Mouse (Mus musculus) adrenal gland (tissue): ENCODE results near the gene Pwwp2b.

Experiments
- intact Hi-C: fragments of 180-260 bp; cut with DNase I; formaldehyde crosslinking; loops from one replicate; pipeline ENCODE4 v1.15.1; 2025

Gene Pwwp2b

DNA sequence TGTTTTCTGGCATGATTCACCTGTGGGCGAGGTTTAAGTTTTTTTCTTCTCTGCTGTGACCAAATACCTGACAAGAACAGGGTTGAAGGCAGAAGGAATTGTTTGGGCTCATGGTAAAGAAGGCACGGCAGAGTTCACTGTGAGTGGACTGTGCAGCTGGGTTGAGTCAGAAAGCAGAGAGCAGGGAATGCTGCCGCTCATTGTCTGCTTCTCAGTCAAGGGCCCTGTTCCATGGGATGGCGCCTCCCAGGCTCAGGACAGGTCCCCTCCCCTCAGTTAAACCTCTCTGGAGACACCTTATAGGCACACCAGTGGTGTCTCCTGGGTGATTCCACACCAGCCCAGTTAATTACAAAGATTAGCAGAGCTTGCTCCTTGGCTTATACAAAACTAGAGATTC lies 25.9 kb upstream of the Pwwp2b start:
- intact Hi-C loops, result no loop called here

DNA sequence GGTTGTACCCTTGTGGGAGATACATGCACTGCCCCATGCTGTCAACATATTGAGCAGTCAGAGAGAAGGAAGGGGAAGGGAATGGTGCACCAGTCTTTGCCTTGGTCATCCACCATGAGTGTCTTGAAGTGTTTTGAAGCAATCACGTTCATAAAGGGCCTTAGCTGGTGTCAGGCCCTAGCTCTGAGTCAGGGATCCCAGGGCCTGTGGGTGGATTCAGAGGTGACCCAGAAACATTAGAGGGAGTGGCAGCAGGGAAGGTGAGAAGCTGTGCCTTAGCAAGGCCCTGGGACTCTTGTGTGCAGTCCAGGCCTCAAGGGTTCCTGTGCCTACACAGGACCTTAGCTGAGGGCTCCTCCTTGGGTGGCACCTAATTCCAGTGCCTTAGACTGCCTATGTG lies 24.2 kb upstream of the Pwwp2b start:
- intact Hi-C loops, result no loop called here

DNA sequence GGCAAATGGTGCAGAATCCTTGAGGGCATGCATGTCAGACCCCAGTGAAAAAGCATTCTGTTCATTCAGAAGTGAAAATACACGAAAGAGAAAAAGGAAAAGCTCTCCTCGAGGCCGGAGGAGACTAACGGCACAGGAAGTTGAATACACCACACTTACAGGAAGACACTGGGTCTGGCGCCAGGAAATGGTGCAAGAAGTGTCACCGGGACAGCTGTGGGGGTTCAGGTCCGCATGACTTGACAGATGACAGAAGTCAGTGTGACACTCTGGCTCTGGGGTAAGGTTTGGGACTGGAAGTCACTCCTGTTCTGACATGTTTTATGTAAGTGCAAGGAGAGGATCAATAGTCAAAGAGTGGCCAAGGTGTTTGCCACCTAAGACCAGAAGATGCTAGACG lies 23.6 kb upstream of the Pwwp2b start:
- intact Hi-C loops, result no loop called here

DNA sequence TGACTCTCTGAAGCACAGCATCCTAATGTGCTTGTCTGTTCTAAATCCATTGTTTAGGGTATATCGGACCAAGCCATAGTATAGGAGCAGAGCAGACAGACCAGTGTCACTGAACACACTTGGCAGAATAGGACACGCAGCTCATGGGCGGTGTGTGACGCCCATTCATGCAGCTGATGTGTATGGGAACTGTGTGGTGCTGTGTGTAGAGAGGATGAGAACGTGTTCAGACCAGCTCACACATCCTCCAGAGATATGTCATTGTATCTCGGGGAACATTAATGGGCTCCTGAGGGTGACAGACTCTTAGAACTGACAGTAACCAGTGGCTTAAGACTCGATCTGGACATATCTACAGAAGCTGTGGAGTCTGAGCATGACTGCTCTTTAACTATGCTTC lies 21.9 kb upstream of the Pwwp2b start:
- intact Hi-C loops, result no loop called here

DNA sequence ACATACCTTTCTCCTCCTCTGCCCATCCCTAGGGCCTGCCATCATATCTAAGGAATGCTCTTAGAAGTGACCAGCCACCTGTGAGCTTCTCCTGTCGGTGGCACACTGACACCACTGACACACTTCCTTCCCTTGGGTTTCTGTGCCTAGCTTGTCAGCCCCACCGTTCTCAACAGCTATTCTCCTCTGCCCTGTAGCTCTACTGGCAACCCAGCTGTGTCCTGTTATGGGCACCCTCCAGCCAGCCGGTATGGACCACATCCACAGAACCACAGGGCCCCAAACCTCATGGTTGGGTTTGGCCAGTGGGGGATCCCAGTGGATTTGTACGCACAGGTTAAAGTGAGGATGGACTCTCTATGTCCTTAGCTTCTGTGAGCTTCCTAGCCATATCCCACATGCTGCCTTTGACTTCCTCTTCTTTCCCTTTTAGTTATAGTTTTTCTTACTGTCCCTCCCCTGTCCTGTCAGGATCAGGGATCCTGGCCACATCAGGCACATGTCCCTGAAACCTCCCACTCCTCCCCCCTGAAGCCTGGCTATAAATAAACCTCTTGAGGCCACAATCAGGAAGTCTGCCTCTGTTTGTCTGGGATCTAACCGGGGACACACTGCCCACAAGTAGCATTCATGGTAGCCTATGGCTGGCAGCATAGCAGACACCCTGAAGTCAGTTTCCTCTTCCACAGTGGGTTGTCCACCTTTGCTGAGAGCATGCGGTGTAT lies 19.7 kb upstream of the Pwwp2b start:
- intact Hi-C loops, result no loop called here

DNA sequence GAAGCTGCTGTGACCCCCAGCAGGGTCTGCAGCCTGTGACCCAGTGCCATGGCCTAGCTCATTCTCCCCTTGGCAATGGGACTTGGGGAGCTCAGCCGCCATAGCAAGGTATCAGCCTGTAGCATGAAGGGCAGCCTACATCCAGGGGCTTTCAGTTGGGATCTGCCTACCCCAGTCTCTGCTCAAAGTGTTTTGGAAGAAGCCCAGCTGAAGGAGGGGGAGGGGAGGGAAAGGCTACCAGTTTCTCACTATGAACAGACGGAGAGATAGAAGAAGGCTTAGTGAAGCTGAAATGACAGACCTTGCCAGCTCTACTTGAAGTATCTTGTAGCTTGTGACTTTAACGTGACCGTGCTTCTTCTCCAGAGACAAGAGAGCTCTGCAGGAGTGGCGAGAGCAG lies 18.4 kb upstream of the Pwwp2b start:
- intact Hi-C loops, result loop anchor here (5.0 kb wide), 1 partner anchor 242 kb away; no protein-coding TSS in a partner anchor

DNA sequence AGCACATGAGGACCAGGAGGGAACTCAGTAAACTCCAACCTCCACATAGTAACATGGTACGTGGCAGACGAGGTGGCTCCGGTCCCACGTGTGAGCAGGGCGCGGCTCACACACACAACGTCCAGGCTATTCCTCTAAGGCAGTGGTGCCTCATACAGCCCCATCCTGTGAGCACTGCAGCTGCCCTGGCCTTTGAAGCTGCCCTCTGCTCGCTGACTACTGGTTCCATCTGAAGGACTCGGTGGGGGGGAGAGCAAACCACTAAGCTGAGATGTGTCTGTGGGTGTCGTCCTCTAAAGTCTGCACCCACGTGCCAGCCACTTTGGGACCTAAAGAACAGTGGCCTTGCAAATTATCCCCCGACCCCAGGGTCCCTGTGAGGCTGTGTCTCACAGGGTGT lies 18.0 kb upstream of the Pwwp2b start:
- intact Hi-C loops, result loop anchor here (5.0 kb wide), 1 partner anchor 242 kb away; no protein-coding TSS in a partner anchor

DNA sequence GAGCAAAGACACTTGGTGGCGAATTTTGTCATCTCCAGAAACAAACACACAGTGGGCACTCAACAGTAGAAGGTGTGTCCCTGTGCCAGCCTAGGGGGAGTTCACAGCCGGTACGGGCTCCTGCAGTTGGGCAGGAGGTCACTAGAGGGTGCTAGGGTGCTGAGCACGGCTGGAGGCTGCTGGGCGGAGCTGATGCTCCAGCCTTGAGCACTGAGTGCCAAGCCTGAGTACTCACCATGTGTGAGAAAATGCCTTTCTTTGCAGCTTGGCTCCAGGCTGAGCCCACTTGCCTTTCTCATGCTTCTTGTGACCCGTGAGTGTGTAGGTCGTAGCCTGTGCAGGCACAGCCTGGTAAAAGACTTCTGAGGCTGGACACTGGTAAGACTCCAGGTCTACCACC lies 14.6 kb upstream of the Pwwp2b start:
- intact Hi-C loops, result loop anchor here (5.0 kb wide), 1 partner anchor 239 kb away; no protein-coding TSS in a partner anchor

DNA sequence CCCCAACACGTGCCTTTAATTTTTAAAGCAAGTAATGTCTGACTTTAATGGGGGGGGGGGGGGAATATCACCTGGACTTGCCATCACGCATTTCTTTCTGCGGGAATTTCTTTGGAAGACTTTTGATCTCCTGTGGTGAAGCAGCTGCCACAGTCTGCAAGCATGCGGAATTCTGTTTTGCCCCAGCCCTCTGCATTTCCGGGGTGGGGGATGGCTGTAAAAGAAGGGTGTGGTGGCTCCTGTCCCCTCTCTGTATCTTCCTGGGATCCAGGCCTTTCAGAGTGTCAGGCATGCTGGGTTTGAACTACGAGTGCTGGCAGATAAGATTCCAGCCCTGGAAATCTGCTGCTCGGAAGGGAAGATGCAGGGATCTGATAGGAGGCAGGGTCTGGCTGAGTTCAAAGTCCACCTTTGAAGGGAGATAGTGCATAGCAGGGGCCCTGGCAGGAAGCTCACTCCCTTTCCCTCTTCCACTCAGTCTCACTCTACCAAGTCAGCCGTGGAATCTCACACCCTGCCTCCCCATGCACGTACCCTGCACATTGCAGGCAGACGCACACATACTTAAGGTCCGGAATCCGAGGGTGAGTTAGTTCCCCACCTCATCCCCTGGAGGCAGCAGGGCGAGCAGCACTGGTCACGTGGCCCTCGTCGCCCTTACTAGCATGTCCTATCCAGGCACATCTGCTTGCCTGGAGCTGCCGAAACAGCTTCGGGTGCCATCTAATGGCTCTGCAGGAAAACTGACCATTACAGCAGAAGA lies 13.7 kb upstream of the Pwwp2b start:
- intact Hi-C loops, result loop anchor here (1.0 to 5.0 kb wide), 2 partner anchors 65 to 238 kb away; no protein-coding TSS in a partner anchor

DNA sequence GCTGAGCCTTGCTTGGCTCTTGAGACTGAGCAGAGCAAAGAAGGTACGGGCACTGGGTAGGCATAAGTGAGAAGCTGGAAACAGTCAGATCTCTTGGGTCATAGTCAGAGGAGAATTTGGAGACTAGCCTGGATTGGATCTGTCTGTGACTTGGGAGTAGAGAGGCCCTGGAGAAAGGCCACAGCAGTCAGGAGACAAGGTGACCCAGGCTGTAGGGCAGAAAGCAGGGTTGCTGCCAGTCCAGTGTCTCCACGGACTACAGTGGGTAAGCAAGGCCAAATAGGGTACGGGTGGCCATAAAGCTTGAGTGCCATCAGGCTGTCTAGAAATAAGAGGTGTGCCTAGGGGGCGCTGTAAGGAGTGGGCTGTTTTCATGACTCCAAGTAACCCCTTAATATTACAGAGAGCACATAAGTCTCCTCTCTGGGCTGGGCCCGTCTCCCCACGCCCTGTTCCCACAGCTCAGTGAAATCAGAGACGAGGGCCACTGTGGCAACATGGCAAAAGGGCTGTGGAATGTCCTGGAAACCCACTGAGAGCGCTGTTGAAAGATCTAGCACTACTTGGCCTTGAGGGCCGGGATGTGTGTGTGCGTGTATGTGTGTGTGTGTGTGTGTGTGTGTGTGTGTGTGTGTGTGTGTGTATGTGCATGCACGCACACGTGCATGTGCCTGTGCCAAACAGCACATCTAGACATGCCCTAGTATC lies 12.5 kb upstream of the Pwwp2b start:
- intact Hi-C loops, result loop anchor here (1.0 kb wide), 1 partner anchor 63 kb away; no protein-coding TSS in a partner anchor

DNA sequence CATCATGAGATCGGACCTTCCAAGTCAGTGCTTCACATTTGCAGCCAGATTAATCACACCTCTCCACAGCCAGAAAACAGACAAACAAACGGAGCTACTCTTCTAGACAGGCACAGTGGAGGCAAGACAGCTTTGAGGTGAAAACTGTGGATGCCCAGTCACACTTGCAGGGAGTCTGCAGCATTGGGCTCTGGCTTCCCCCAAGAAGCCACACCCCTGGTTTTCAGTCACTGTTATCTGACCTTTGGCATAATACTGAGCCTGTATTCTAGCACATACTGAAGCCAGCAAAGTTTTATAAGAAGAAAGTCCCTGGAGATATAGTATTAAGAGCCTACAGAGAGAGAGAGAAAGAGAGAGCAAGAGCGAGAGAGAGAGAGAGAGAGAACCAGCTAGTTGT lies 8.8 kb upstream of the Pwwp2b start:
- intact Hi-C loops, result no loop called here

DNA sequence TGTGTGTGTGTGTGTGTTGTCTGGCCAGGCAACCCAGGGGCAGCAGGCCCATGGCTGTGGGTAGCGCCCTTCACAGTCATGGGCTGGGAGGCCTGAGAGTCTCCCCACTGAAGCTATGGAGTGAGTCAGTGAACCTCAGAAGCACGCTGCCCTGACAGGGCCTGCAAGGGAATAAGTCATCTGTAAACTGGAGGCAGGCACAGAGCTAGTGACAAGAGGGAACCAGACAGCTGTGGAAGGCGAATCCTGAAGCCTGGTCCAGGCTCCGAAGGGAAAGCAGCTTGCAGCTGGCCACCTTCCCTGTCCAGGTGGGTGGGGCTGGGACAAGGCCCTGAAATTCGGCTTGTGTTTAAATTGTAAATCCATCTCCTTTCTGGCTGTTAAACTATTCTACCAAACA lies 2.2 kb upstream of the Pwwp2b start:
- intact Hi-C loops, result no loop called here

DNA sequence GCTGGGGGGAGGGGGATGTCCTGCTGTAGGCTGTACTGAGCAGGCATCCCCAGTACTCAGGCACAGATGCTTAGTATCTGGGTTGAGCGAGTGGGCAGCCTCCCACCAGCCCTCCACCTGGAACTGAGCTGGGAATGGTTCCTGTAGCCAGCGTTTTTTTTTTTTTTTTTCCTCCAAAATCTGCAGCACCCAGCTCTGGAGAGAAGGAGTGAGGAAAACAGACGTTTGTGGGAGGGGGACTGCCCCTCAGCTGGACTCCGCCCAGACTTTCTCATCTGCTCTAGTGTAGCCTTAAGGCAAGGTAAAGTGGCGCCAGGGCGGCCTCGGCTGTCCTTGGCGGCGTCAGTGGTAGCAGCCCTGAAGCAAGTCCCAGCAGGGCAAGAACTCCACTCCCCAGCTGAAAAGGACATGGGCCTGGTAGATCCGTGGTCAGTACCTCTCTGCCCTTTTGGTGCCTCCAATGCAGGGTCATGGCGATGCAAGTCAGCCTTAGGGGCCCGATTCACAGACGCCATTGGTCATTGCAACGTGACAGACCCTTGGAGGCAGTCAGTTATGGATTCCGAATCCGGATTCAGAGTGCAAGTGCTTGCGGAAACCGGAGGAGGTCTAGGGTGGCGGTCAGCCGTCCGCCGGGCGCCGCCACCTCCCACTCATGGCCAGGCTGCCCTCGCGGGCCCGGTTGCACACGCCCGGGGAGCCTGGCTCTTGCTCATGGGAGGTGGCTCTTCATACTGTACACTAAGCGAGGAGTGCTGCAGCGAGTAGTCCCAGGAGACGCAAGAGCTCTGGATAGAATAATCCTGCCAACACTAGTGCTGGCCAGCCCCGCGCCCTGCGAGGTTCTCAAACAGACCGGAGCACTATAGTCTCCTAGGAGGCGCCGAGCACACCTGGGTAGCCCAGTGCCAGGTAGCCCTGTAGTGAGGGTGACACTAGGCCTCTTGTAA lies 1.1 kb upstream of the Pwwp2b start:
- intact Hi-C loops, result no loop called here

DNA sequence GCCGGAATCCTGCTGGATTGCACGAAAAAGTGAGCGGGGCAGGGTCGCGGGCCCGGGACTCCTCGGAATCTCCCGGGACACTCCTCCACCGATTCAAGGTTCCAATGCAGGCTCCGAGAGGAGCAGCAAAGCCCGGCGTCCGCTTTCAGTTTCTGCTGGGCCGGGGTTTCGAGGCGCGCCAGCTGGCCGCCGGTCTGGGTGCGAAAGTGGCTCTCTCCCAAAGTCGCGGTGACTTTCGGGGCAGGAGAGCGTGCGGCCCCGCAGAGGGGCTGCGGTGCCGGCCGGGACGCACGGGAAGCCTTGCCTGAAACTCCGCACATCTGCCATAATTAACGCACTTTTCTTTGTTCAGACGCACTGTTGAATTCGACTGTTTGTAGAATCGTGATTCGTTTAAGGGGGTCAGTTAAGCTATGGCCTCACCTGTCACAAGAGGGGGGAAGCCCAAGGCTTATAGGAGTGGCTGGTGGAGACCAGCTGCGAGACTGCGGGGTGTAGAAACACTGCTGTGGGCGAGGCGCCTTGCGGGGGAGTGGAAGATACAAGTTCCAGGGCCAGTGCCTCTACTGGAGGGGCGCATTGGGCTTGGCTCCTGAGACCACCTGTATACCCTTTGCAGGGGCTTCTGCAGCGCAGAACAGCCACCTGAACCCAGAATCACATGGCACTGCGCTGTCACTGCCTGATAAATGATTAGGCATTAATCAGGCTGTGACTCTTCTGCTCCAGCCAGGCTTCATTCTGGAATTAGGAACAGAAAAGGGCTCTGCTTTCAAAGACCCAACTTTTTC lies 528 bp downstream of the Pwwp2b start:
- intact Hi-C loops, result no loop called here

DNA sequence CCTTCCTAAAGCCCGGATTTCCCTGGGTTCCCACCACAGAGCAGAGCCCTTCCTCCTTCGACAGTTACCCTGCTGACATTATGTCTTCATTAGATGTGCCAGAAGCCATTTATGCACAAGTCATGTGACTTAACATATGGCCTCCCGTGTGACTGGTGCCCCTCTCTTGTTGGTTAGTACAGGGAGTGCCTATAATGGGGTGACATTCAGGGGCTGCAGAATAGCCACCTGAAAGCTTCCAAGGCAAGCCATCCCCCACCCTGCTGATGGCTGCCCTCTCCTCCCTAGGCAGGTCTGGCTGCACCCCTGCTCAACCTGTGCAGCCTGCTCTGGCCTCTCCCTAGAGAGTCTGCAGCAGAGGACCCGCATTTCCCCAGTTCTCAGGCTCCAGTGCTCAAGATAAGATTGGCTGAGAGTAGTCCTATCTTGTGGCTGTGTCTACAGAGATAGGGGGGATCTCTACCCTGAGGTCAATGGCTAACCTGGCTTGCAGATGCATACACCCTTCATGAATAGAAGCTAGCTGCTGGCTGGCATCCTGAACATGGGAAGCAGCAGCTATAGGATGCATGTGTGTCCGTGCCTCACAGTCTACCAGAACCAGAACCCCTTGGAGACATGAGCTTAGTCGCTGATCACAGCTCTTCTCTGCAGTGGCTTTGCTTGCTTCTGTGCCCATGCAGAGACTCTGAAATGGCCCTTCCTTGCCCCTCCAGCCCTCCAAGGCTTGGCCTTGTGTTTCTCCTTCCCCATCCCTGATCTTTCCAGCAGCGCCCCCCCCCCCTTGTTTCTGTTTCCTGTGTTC lies 1.3 kb downstream of the Pwwp2b start:
- intact Hi-C loops, result no loop called here

DNA sequence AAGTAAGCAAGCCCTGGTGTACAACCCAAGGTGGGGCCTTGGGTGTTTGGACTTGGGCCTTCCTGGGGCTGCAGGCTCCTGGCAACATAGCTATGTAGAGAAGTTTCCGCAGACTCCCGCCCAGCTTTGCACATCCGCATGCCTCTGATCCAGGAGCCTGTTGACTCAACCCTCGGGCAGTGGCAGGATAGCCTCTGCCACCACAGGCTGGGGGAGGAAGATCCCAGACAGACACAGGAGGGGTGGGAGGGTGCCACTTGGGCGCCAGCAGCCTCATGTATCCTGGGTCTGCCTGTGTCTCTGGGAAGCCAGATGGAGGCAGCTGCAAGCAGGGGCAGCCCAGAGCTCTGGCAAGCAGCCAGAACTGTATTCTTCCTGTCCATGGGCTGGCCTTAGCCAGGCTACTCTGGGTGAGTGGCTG lies 3.6 kb downstream of the Pwwp2b start:
- intact Hi-C loops, result no loop called here

DNA sequence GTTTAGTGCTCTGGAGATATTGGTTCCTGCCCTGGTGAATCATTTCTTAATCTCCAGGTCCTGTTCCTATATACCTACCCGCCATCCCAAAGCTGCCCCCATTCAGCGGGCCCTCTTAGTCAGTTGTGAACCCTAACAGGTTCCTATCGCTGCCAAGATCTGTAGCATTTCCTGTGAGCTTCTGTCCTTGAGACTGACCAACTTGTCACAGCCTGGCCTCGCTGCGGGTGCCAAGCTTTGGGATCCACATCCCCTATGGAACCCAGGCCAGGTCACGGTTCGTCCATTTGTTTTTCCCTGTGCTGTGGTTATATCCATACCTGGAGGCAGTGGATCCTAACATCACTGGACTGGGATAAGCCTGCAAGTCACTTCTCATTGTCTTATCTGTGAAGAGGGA lies 4.3 kb downstream of the Pwwp2b start:
- intact Hi-C loops, result no loop called here

DNA sequence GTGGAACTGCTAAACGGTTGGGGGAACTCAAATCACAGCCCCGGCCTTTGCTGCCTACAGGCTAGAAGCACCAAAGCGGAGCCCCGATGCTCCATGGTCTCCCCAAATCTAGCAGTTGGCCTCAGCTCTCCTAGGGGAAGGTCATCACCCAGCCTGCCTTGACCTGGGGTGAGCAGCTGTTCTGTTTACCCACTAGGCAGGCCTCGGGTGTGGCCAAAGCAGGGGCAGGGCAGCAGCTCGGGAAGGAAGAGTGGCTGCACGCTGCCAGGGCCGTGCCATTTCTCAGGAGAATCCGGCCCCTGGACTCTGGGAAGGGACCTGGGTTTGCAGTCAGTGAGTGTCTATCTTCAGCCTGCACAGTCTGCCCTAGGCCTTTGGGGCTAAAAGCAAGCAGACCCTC lies 4.7 kb downstream of the Pwwp2b start:
- intact Hi-C loops, result no loop called here

DNA sequence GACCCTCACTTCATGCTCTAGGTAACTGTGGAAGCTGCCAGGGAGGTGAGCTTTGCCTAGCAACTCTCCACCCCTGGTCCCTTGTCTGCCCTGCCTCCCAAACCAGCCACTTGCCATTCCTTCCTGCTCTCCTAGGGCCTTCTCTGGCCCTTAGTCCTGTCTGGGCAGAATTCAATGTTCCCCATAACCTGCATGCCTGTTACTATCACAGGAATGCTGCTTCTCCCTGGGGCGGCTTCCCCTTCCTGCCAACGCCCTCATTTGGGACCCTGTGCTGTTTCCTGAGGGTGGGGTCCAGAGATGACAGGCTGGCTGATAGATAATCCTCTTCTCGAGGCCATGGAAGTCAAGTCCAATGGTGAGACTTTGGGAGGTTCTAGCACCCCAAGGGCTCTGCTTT lies 5.2 kb downstream of the Pwwp2b start:
- intact Hi-C loops, result no loop called here
